Mouse (Mus musculus): ENCODE data around the gene Lrmda. TPM values are rescaled to one million over a fixed set of nuclear protein-coding genes. Genes with fewer than 3 reads are reported as not detected.

Gene Lrmda
- total and polyA plus RNA-seq, 2 experiments from 2014 or later = 0.38 to 0.82 TPM

GRCm38 (mm10) chr14:22844006-22844405 lies 824.5 kb downstream of the Lrmda start:
- Histone ChIP-seq H3K27ac (ENCODE audit: low read depth) (no peak overlapping the region), H3K9ac (replicated peaks; ENCODE audit: low read depth, low read length) (no peak overlapping the region), H3K27me3 (ENCODE audit: control insufficient read depth, insufficient read depth, low read length) (no peaks in the 10 kb centered on the region), H3K4me3 (ENCODE audit: low read depth, low read length) (no peak overlapping the region), H3K36me3 (replicated peaks; ENCODE audit: control insufficient read depth, insufficient read depth, low read length) (no peaks in the 10 kb centered on the region), H3K9me3 (replicated peaks; ENCODE audit: control insufficient read depth, low read length) (no peaks in the 10 kb centered on the region), H3K4me2 (ENCODE audit: low read depth, low read length) (no peak overlapping the region), H3K4me1 (ENCODE audit: control insufficient read depth, insufficient read depth) (no peaks in the 10 kb centered on the region)
- DNase-seq (ENCODE audit: low spot score) (no peak), ATAC-seq (ENCODE audit: insufficient read depth, low read depth) (no peak)
- no peak for TF ChIP-seq EP300 (IDR thresholded peaks at IDR 0.05; ENCODE audit: low read depth)
- no peak for TF ChIP-seq CTCF (IDR thresholded peaks at IDR 0.05; ENCODE audit: low read depth)

GRCm38 (mm10) chr14:22845401-22845800 lies 825.9 kb downstream of the Lrmda start:
- DNase-seq (ENCODE audit: low spot score) = no peak
- Histone ChIP-seq H3K4me1 (ENCODE audit: control insufficient read depth, insufficient read depth) (no peaks in the 10 kb centered on the region), H3K36me3 (replicated peaks; ENCODE audit: control insufficient read depth, insufficient read depth, low read length) (no peaks in the 10 kb centered on the region), H3K27me3 (ENCODE audit: control insufficient read depth, insufficient read depth, low read length) (no peaks in the 10 kb centered on the region), H3K4me3 (ENCODE audit: low read depth, low read length) (no peak overlapping the region), H3K27ac (ENCODE audit: low read depth) (no peak overlapping the region), H3K4me2 (ENCODE audit: low read depth, low read length) (no peak overlapping the region), H3K9ac (replicated peaks; ENCODE audit: low read depth, low read length) (no peak overlapping the region), H3K9me3 (replicated peaks; ENCODE audit: control insufficient read depth, low read length) (no peaks in the 10 kb centered on the region)
- 62% methylated on average over 4 of the region's 4 CpGs for WGBS
- TF ChIP-seq CTCF (IDR thresholded peaks at IDR 0.05; ENCODE audit: low read depth) (no peak), EP300 (IDR thresholded peaks at IDR 0.05; ENCODE audit: low read depth) (no peak)
- no peak for ATAC-seq (ENCODE audit: insufficient read depth, low read depth)

GRCm38 (mm10) chr14:22847011-22847786 lies 827.7 kb downstream of the Lrmda start:
- H3K4me1 ChIP-seq (ENCODE audit: control insufficient read depth, insufficient read depth) = no peaks in the 10 kb centered on the region
- H3K4me2 ChIP-seq (ENCODE audit: low read depth, low read length) = no peak overlapping the region
- H3K27ac ChIP-seq (ENCODE audit: low read depth) = no peak overlapping the region
- no peak for TF ChIP-seq EP300 (IDR thresholded peaks at IDR 0.05; ENCODE audit: low read depth)
- no peak for TF ChIP-seq CTCF (IDR thresholded peaks at IDR 0.05; ENCODE audit: low read depth)
- no peaks in the 10 kb centered on the region for H3K9me3 ChIP-seq (replicated peaks; ENCODE audit: control insufficient read depth, low read length)
- no peaks in the 10 kb centered on the region for H3K36me3 ChIP-seq (replicated peaks; ENCODE audit: control insufficient read depth, insufficient read depth, low read length)
- H3K9ac ChIP-seq (replicated peaks; ENCODE audit: low read depth, low read length) = no peak overlapping the region
- no peak overlapping the region for H3K4me3 ChIP-seq (ENCODE audit: low read depth, low read length)
- ATAC-seq (ENCODE audit: insufficient read depth, low read depth) (no peak), DNase-seq (ENCODE audit: low spot score) (no peak)
- H3K27me3 ChIP-seq (ENCODE audit: control insufficient read depth, insufficient read depth, low read length) = no peaks in the 10 kb centered on the region
- 75% methylated on average over 5 of the region's 5 CpGs for WGBS

DNA sequence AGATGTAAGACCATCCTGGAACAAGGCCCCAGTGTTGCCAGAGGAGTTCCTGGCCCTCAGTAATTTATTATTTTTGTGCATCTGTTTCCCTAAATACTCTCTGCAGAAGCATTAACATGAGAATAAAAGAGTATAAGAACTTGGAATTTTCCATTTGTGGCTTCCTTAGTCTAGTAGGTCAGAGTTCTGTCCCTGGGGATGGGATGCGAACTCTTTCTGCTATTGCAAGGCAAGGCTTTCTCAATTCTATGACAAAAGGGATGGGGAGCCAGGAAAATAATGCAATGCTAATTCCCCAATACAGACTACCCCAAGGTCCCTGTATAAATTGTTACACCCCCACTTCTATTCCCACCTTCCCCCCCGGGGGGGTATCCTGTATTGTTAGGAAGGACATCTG lies 829.6 kb downstream of the Lrmda start:
- ATAC-seq (ENCODE audit: insufficient read depth, low read depth) (no peak), DNase-seq (ENCODE audit: low spot score) (no peak)
- H3K36me3 ChIP-seq (replicated peaks; ENCODE audit: control insufficient read depth, insufficient read depth, low read length) = no peaks in the 10 kb centered on the region
- no peak overlapping the region for H3K4me2 ChIP-seq (ENCODE audit: low read depth, low read length)
- WGBS = 73% methylated on average over 2 of the region's 2 CpGs
- TF ChIP-seq EP300 (IDR thresholded peaks at IDR 0.05; ENCODE audit: low read depth) = no peak
- TF ChIP-seq CTCF (IDR thresholded peaks at IDR 0.05; ENCODE audit: low read depth) = no peak
- H3K9me3 ChIP-seq (replicated peaks; ENCODE audit: control insufficient read depth, low read length) = no peaks in the 10 kb centered on the region
- no peak overlapping the region for H3K9ac ChIP-seq (replicated peaks; ENCODE audit: low read depth, low read length)
- no peaks in the 10 kb centered on the region for H3K4me1 ChIP-seq (ENCODE audit: control insufficient read depth, insufficient read depth)
- H3K4me3 ChIP-seq (ENCODE audit: low read depth, low read length) = no peak overlapping the region
- no peaks in the 10 kb centered on the region for H3K27me3 ChIP-seq (ENCODE audit: control insufficient read depth, insufficient read depth, low read length)
- H3K27ac ChIP-seq (ENCODE audit: low read depth) = no peak overlapping the region

DNA sequence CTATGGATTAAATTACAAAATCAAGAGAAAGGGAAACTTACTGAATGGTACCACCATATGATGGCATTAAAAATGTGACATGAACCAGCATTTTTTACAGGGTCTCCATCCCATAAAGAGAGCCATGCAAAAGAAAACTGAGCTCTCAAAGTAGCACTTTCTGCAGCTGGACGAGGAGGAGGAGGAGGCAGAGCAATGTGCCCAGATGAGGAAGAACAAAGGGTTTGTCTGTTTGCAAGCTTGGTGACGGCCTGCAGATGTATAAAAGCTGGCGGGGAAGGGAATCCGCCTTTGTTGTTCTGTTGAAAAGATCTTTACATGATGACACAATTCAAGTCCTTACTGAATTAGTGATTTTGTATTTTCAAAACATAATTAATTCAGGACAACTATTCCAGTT lies 841.1 kb downstream of the Lrmda start:
- Histone ChIP-seq H3K4me2 (ENCODE audit: low read depth, low read length) (no peak overlapping the region), H3K27me3 (ENCODE audit: control insufficient read depth, insufficient read depth, low read length) (no peaks in the 10 kb centered on the region), H3K9ac (replicated peaks; ENCODE audit: low read depth, low read length) (no peak overlapping the region), H3K9me3 (replicated peaks; ENCODE audit: control insufficient read depth, low read length) (no peaks in the 10 kb centered on the region), H3K4me1 (ENCODE audit: control insufficient read depth, insufficient read depth) (no peaks in the 10 kb centered on the region), H3K27ac (ENCODE audit: low read depth) (no peak overlapping the region), H3K36me3 (replicated peaks; ENCODE audit: control insufficient read depth, insufficient read depth, low read length) (no peaks in the 10 kb centered on the region), H3K4me3 (ENCODE audit: low read depth, low read length) (no peak overlapping the region)
- WGBS = 84% methylated on average over 4 of the region's 4 CpGs
- ATAC-seq (ENCODE audit: insufficient read depth, low read depth) (no peak), DNase-seq (ENCODE audit: low spot score) (no peak)
- TF ChIP-seq CTCF (IDR thresholded peaks at IDR 0.05; ENCODE audit: low read depth) (no peak), EP300 (IDR thresholded peaks at IDR 0.05; ENCODE audit: low read depth) (no peak)

- TF ChIP-seq CTCF (IDR thresholded peaks at IDR 0.05; ENCODE audit: low read depth) = no peak
- no peak for TF ChIP-seq EP300 (IDR thresholded peaks at IDR 0.05; ENCODE audit: low read depth)
- Histone ChIP-seq H3K4me3 (ENCODE audit: low read depth, low read length) (no peak overlapping the region), H3K9ac (replicated peaks; ENCODE audit: low read depth, low read length) (no peak overlapping the region), H3K9me3 (replicated peaks; ENCODE audit: control insufficient read depth, low read length) (no peaks in the 10 kb centered on the region), H3K4me1 (ENCODE audit: control insufficient read depth, insufficient read depth) (no peaks in the 10 kb centered on the region), H3K27me3 (ENCODE audit: control insufficient read depth, insufficient read depth, low read length) (no peaks in the 10 kb centered on the region), H3K36me3 (replicated peaks; ENCODE audit: control insufficient read depth, insufficient read depth, low read length) (no peaks in the 10 kb centered on the region), H3K27ac (ENCODE audit: low read depth) (no peak overlapping the region), H3K4me2 (ENCODE audit: low read depth, low read length) (no peak overlapping the region)
- ATAC-seq (ENCODE audit: insufficient read depth, low read depth) = no peak
- 66% methylated on average over 7 of the region's 7 CpGs for WGBS
- DNase-seq (ENCODE audit: low spot score) = no peak
Observed at GRCm38 (mm10) chr14:22864132-22864531, 844.6 kb downstream of the Lrmda start.

All from heart, postnatal 0 days (tissue).